Mouse (Mus musculus): Measurements from ENCODE around the gene Snx9. TPM values are rescaled to one million over a fixed set of nuclear protein-coding genes. Genes with fewer than 3 reads are reported as not detected.

Gene Snx9
- polyA plus RNA-seq (2011; ENCODE audit: insufficient read length, low read depth, missing spikeins) = 89.9 and 109 TPM in 2 replicates

GRCm38 (mm10) chr17:5841128-5841942 lies at the start of gene Snx9:
Gene Snx9, plus strand, starts transcription at chr17:5841329.
- TF ChIP-seq POLR2A (IDR thresholded peaks at IDR 0.05; ENCODE audit: low read depth, low read length) = no peak; the same call in 1 of the 2 replicates
- TF ChIP-seq CTCF (IDR thresholded peaks at IDR 0.05; ENCODE audit: borderline replicate concordance, insufficient read depth, low read length) = no peak
- Histone ChIP-seq H3K4me1 (ENCODE audit: control insufficient read depth, insufficient read depth, low read length) (peaks cover 15% of the 10 kb centered on the region), H3K4me3 (ENCODE audit: insufficient read depth, low read length) (peak within 1 kb of the TSS; percentile 87), H3K27ac (ENCODE audit: insufficient read depth, low read length) (peak within 1 kb of the TSS; percentile 97)

GRCm38 (mm10) chr17:5792164-5792791 lies 48.9 kb upstream of the Snx9 start:
- no peak overlapping the region for H3K27ac ChIP-seq (ENCODE audit: insufficient read depth, low read length)
- no peak overlapping the region for H3K4me3 ChIP-seq (ENCODE audit: insufficient read depth, low read length)
- TF ChIP-seq CTCF (IDR thresholded peaks at IDR 0.05; ENCODE audit: borderline replicate concordance, insufficient read depth, low read length) (no peak), POLR2A (IDR thresholded peaks at IDR 0.05; ENCODE audit: low read depth, low read length) (no peak)
- peaks cover 6% of the 10 kb centered on the region for H3K4me1 ChIP-seq (ENCODE audit: control insufficient read depth, insufficient read depth, low read length)

DNA sequence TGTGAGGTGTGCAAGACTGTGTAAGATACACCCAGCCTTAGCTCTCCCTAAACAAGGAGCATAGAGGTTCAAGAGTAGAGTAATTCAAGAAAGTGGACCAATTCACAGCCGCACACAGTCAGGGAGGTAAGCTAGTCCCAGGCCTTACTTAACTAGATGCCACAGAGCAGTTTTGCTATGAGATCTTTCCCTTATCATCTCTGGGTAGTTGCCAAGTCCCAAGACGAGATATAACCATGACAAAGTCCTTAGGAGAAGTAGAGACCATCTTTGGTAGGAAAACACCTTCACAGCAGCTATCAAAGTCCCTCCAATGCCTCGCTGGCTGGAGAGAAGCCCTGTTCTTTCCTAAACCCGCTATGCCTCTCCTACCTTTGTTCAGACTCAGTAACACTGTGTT lies 47.5 kb upstream of the Snx9 start:
- Histone ChIP-seq H3K27ac (ENCODE audit: insufficient read depth, low read length) (no peak overlapping the region), H3K4me3 (ENCODE audit: insufficient read depth, low read length) (no peak overlapping the region), H3K4me1 (ENCODE audit: control insufficient read depth, insufficient read depth, low read length) (peaks cover 11% of the 10 kb centered on the region)
- no peak for TF ChIP-seq CTCF (IDR thresholded peaks at IDR 0.05; ENCODE audit: borderline replicate concordance, insufficient read depth, low read length)
- no peak for TF ChIP-seq POLR2A (IDR thresholded peaks at IDR 0.05; ENCODE audit: low read depth, low read length)

- no peak for TF ChIP-seq CTCF (IDR thresholded peaks at IDR 0.05; ENCODE audit: borderline replicate concordance, insufficient read depth, low read length)
- TF ChIP-seq POLR2A (IDR thresholded peaks at IDR 0.05; ENCODE audit: low read depth, low read length) = no peak
- Histone ChIP-seq H3K4me3 (ENCODE audit: insufficient read depth, low read length) (no peak overlapping the region), H3K27ac (ENCODE audit: insufficient read depth, low read length) (no peak overlapping the region), H3K4me1 (ENCODE audit: control insufficient read depth, insufficient read depth, low read length) (peaks cover 12% of the 10 kb centered on the region)
Measured at GRCm38 (mm10) chr17:5794276-5794675, 46.9 kb upstream of the Snx9 start.

DNA sequence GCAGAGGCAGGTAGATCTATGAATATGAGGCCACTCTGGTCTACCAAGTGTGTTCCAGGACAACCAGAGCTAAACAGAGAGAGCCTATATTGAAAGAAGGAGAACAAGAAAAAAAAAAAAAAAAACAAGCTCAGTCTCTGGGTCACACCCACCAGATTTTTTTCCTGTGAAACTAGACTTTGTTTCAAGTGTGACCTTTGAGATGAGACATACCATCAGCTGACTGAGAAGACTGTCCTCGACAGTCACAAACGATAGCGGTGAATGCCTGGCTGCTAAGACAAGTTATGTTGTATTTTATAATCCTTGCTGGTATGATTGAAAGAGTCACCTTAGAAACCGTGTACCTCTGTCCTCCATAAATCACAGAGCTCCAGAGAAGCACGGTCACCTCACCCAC lies 45.8 kb upstream of the Snx9 start:
- peaks cover 15% of the 10 kb centered on the region for H3K4me1 ChIP-seq (ENCODE audit: control insufficient read depth, insufficient read depth, low read length)
- H3K4me3 ChIP-seq (ENCODE audit: insufficient read depth, low read length) = no peak overlapping the region
- no peak overlapping the region for H3K27ac ChIP-seq (ENCODE audit: insufficient read depth, low read length)
- no peak for TF ChIP-seq CTCF (IDR thresholded peaks at IDR 0.05; ENCODE audit: borderline replicate concordance, insufficient read depth, low read length)
- no peak for TF ChIP-seq POLR2A (IDR thresholded peaks at IDR 0.05; ENCODE audit: low read depth, low read length)

- peaks cover 18% of the 10 kb centered on the region for H3K4me1 ChIP-seq (ENCODE audit: control insufficient read depth, insufficient read depth, low read length)
- no peak overlapping the region; the same call in 1 of the 2 replicates for H3K27ac ChIP-seq (ENCODE audit: insufficient read depth, low read length)
- TF ChIP-seq POLR2A (IDR thresholded peaks at IDR 0.05; ENCODE audit: low read depth, low read length) = no peak
- 0 out of 2 replicates have a peak, but pooled peaks have one; percentile 29 for TF ChIP-seq CTCF (IDR thresholded peaks at IDR 0.05; ENCODE audit: borderline replicate concordance, insufficient read depth, low read length)
- H3K4me3 ChIP-seq (ENCODE audit: insufficient read depth, low read length) = no peak overlapping the region
Measured at GRCm38 (mm10) chr17:5795878-5796277, 45.3 kb upstream of the Snx9 start.

DNA sequence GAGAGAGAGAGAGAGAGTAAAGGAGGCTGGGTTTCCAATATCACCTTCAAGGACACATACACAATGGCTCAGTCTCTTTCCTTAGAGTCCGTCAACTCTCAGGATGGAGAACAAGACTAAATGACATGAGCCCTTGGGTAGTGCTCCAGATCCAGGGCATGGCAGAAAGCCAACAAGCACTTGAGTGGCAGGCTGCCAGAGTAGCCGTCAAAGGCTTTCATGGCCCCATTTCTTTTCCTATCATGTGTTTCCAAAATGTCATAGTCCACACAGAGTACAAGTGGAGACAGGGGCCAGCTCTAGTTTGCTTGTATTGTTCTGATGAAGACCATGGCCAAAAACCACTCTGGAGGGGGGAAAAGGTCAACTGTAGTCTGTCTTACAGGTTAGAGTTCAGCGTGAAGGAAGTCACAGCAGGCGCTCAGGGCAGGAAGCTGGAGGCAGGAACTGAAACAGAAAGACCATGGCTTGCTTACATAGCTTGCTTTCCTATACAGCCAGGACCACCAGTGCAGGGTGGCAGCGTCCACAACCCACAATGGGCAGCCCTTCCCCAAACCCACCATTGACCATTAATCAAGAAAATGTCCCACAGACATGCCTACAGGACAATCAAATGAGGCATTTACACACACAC lies 43.9 kb upstream of the Snx9 start:
- Histone ChIP-seq H3K4me1 (ENCODE audit: control insufficient read depth, insufficient read depth, low read length) (peaks cover 22% of the 10 kb centered on the region), H3K27ac (ENCODE audit: insufficient read depth, low read length) (no peak overlapping the region), H3K4me3 (ENCODE audit: insufficient read depth, low read length) (no peak overlapping the region)
- TF ChIP-seq CTCF (IDR thresholded peaks at IDR 0.05; ENCODE audit: borderline replicate concordance, insufficient read depth, low read length) (no peak), POLR2A (IDR thresholded peaks at IDR 0.05; ENCODE audit: low read depth, low read length) (no peak)

DNA sequence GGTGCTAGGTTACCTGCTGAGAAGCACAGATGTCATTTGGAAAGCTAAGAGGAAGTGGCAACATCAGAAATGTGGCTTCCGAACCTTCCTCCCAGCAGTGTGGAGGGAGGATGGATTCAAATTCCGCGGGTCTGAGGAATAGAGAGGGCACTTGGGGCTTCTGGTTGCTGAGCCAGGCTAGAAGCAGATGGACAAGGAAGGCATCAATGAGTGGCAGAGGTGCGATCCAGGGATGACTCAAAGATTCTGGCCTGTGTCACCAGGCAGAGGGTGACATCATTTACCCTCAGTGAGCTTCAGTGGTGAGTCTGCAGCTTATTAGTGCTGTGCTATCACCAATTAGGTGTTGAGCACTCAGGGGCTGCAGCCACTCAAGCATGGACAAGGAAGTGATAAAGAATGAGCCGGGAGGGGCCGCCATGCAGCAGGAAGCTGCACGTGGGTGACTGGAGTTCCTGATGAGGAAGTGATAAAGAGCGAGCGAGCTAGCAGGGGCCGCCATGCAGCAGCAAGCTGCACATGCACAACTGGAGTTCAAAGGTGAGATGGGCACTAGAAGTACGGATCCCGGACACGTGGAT lies 42.8 kb upstream of the Snx9 start:
- peaks cover 22% of the 10 kb centered on the region for H3K4me1 ChIP-seq (ENCODE audit: control insufficient read depth, insufficient read depth, low read length)

DNA sequence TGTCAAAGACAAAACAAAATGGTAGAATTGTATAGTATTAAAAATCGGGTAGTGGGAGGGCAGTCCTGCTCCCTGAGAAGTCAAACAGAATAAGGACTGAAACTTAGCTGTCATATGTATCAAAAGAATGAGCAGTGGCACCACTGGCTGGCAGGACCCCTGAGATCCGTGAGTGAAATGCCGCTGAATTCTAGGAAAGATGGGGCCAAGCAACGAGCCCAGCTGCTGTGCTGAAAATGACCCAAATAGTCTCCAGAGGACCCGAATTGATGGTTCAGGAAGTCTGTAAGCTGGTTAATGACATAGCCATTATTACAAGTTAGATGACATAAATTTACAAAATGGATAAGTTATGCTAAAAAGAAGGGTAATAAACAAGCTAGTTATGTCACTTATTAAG lies 42.2 kb upstream of the Snx9 start:
- H3K27ac ChIP-seq (ENCODE audit: insufficient read depth, low read length) = peak overlapping the region; percentile 70; the same call in 1 of the 2 replicates
- no peak for TF ChIP-seq CTCF (IDR thresholded peaks at IDR 0.05; ENCODE audit: borderline replicate concordance, insufficient read depth, low read length)
- no peak for TF ChIP-seq POLR2A (IDR thresholded peaks at IDR 0.05; ENCODE audit: low read depth, low read length)
- H3K4me3 ChIP-seq (ENCODE audit: insufficient read depth, low read length) = no peak overlapping the region
- peaks cover 22% of the 10 kb centered on the region for H3K4me1 ChIP-seq (ENCODE audit: control insufficient read depth, insufficient read depth, low read length)

More for the DNA sequence above, 42.8 kb upstream of the Snx9 start:
- TF ChIP-seq CTCF (IDR thresholded peaks at IDR 0.05; ENCODE audit: borderline replicate concordance, insufficient read depth, low read length) (no peak), POLR2A (IDR thresholded peaks at IDR 0.05; ENCODE audit: low read depth, low read length) (no peak)
- Histone ChIP-seq H3K4me3 (ENCODE audit: insufficient read depth, low read length) (no peak overlapping the region), H3K27ac (ENCODE audit: insufficient read depth, low read length) (peak overlapping the region; percentile 70; the same call in 1 of the 2 replicates)

Measured in embryonic fibroblast, embryonic 13.5 days (primary cell).